Mouse (Mus musculus): ENCODE measurements around the gene Foxd2. TPM values are rescaled to one million over a fixed set of nuclear protein-coding genes. Genes with fewer than 3 reads are reported as not detected.

Gene Foxd2
- polyA plus RNA-seq, 1 experiment from 2014 or later, result 5.2 TPM

DNA sequence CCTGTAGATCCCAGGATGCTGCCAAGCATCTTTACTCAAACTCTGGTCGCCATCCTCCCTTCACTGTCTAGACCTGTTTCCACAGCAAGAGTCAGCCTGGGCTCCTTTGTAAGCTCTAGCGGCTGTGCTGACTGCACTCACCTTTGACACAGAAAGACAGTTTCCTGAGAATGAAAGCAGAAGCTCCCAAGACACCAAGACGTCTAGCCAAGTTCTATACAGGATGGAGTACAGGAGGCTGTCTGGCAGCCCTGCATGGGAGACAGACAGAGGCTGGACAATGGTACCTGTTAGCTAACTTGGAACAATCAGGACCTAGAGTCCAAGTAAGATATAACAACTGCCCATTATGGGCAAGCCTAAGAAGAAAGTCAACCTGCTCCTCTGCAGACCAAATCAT, 8.8 kb downstream of the Foxd2 start:
- no peak overlapping the region for H3K4me2 ChIP-seq (replicated peaks)
- H3K27me3 ChIP-seq, result peaks cover 96% of the 10 kb centered on the region
- no peak overlapping the region for H3K27ac ChIP-seq (replicated peaks)
- peaks cover 23% of the 10 kb centered on the region for H3K4me1 ChIP-seq
- no peak for ATAC-seq (ENCODE audit: low FRiP score, low read depth)
- WGBS, result 10% methylated on average over 3 of the region's 3 CpGs
- H3K9ac ChIP-seq (replicated peaks), result no peak overlapping the region
- no peak overlapping the region for H3K4me3 ChIP-seq
- no peaks in the 10 kb centered on the region for H3K9me3 ChIP-seq
- H3K36me3 ChIP-seq, result no peaks in the 10 kb centered on the region

DNA sequence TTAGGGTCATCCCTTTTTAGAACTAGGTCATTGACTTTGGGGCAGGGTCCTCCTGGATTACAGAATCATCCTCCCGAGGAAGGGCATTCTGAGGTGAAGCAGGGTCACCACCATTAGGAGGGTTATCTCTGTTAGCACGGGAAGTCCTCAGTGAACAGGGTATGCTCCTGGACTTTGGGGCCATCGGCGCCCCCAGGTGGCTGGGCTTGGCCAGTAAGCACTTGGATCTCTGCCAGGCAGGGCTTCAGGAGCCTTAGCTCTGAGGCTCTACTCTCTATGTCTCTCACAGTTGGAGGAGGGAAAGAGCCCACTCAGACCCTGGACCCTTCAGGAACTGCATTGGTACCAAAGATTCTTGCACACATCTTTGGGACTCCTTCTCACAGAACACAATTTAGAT, 10.8 kb downstream of the Foxd2 start:
- ATAC-seq (ENCODE audit: low FRiP score, low read depth), result no peak
- Histone ChIP-seq H3K27ac (replicated peaks) (no peak overlapping the region), H3K27me3 (peaks cover 82% of the 10 kb centered on the region), H3K4me2 (replicated peaks) (no peak overlapping the region), H3K36me3 (no peaks in the 10 kb centered on the region), H3K4me1 (peaks cover 20% of the 10 kb centered on the region), H3K9me3 (no peaks in the 10 kb centered on the region), H3K9ac (replicated peaks) (no peak overlapping the region), H3K4me3 (no peak overlapping the region)
- 15% methylated on average over 4 of the region's 4 CpGs for WGBS

DNA sequence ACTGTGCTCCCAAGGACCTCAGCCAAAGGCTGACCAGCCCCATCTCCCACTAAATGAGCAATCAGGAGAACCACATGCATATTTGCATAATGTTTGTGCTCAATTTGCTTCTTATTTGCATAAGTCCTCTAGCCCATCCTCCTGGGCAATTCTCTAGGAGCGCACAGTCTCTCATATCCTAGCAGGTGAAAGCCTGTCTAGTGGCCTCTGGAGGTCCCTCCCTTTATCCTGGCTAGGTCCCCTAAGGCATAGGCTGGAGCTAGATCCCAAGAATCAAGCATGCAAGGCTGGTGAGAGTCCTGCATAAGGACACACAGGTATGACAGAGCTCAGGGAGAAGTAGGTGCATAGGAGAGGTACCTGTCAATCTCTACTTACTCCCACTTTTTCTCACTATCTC, 26.4 kb downstream of the Foxd2 start:
- H3K36me3 ChIP-seq, result no peaks in the 10 kb centered on the region
- no peaks in the 10 kb centered on the region for H3K4me1 ChIP-seq
- no peak overlapping the region for H3K27ac ChIP-seq (replicated peaks)
- H3K27me3 ChIP-seq, result no peaks in the 10 kb centered on the region; the same call in 1 of the 2 replicates
- no peak overlapping the region for H3K4me3 ChIP-seq
- no peak overlapping the region for H3K4me2 ChIP-seq (replicated peaks)
- WGBS, result 84% methylated on average over 1 of the region's 1 CpGs
- H3K9me3 ChIP-seq, result no peaks in the 10 kb centered on the region
- no peak overlapping the region for H3K9ac ChIP-seq (replicated peaks)
- no peak for ATAC-seq (ENCODE audit: low FRiP score, low read depth)

DNA sequence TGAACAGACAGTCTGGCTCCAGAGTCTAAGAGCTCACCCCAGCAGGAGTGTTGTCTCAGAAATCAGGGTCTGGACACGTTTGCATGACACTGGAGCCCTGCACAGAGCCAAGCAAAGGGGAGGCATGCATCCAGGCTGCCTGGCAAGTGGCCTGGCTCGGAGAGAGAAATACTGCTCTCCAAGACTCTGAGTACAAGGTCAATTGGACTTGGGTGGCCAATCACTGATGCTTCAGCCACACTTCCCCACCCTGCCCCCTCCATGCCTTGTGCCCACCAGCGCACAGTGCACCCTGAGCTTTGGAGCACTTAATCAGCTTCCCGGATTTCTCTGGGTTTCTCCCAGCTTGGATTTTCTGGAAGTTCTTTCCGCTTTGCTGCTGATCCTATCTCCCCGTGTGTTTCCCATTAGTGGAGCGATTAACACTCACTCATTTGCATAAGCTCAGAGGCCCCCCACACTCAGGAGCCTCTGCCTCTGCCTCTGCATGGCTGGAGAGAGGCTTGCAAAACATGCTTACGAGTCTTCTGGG, 32.2 kb downstream of the Foxd2 start:
- Histone ChIP-seq H3K27me3 (peaks cover 6% of the 10 kb centered on the region; the same call in 1 of the 2 replicates), H3K9me3 (no peaks in the 10 kb centered on the region)

GRCm38 (mm10) chr4:114869765-114870490, 38.7 kb downstream of the Foxd2 start:
- H3K4me2 ChIP-seq (replicated peaks), result no peak overlapping the region
- no peak; the same call in 1 of the 2 replicates for ATAC-seq (ENCODE audit: low FRiP score, low read depth)
- WGBS, result 56% methylated on average over 11 of the region's 11 CpGs
- H3K9ac ChIP-seq (replicated peaks), result no peak overlapping the region
- H3K27me3 ChIP-seq, result peaks cover 9% of the 10 kb centered on the region; the same call in 1 of the 2 replicates
- no peak overlapping the region for H3K4me3 ChIP-seq
- H3K27ac ChIP-seq (replicated peaks), result no peak overlapping the region
- no peaks in the 10 kb centered on the region for H3K4me1 ChIP-seq
- H3K9me3 ChIP-seq, result no peaks in the 10 kb centered on the region
- no peaks in the 10 kb centered on the region for H3K36me3 ChIP-seq

More for the DNA sequence above, 32.2 kb downstream of the Foxd2 start:
- Histone ChIP-seq H3K9ac (replicated peaks) (no peak overlapping the region), H3K4me3 (no peak overlapping the region), H3K36me3 (no peaks in the 10 kb centered on the region), H3K4me2 (replicated peaks) (no peak overlapping the region), H3K4me1 (no peaks in the 10 kb centered on the region), H3K27ac (replicated peaks) (no peak overlapping the region)
- 10% methylated on average over 8 of the region's 8 CpGs for WGBS
- no peak for ATAC-seq (ENCODE audit: low FRiP score, low read depth)

- Histone ChIP-seq H3K9me3 (no peaks in the 10 kb centered on the region), H3K27ac (replicated peaks) (no peak overlapping the region), H3K4me3 (no peak overlapping the region), H3K36me3 (no peaks in the 10 kb centered on the region), H3K27me3 (0 out of 2 replicates have a peak, but pooled peaks cover 3% of the 10 kb centered on the region), H3K4me1 (no peaks in the 10 kb centered on the region), H3K4me2 (replicated peaks) (no peak overlapping the region), H3K9ac (replicated peaks) (no peak overlapping the region)
- no peak for ATAC-seq (ENCODE audit: low FRiP score, low read depth)
- WGBS, result 79% methylated on average over 5 of the region's 5 CpGs
These were observed 45.5 kb downstream of the Foxd2 start for GRCm38 (mm10) chr4:114863166-114863565.

DNA sequence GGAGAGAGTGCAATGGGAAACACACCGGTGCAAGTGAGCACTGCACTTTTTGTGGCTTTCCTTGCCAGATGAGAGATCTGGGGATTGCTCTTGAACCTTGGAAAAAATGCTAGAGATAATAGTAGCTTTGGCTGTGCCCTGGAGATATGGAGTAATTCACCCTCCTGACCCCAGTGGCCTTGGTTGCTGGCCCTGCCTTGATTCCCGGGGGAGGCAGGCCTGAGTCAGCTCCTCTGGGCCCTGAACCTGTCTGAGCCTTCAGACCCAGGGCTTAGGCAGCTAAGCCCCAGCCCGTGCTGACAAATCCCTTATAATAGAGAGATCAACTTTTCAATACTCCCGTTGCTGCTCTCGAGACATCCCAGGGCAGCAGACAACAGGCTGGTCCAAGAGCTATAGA, 50.2 kb downstream of the Foxd2 start:
- H3K36me3 ChIP-seq, result no peaks in the 10 kb centered on the region
- H3K9ac ChIP-seq (replicated peaks), result no peak overlapping the region
- no peaks in the 10 kb centered on the region for H3K27me3 ChIP-seq
- WGBS, result 22% methylated on average over 5 of the region's 5 CpGs
- no peak overlapping the region for H3K4me3 ChIP-seq
- no peaks in the 10 kb centered on the region for H3K9me3 ChIP-seq
- H3K4me1 ChIP-seq, result no peaks in the 10 kb centered on the region
- no peak overlapping the region for H3K4me2 ChIP-seq (replicated peaks)
- ATAC-seq (ENCODE audit: low FRiP score, low read depth), result no peak
- H3K27ac ChIP-seq (replicated peaks), result no peak overlapping the region

Other genes starting within 250 kb of the Foxd2 start
- not detected in 2 replicates for gene Gm12830, start 87.2 kb downstream of the Foxd2 start, polyA plus RNA-seq (2016; fragmentation: Nextera tagmentation; extraction: Ambion mirVana)
- 0.42 and 0.46 TPM in 2 replicates for gene Foxe3, start 17.1 kb upstream of the Foxd2 start, polyA plus RNA-seq (2016; fragmentation: Nextera tagmentation; extraction: Ambion mirVana)
- 134 and 139 TPM in 2 replicates for gene Cmpk1, start 78.4 kb upstream of the Foxd2 start, polyA plus RNA-seq (2016; fragmentation: Nextera tagmentation; extraction: Ambion mirVana)
- gene Stil, start 91.3 kb upstream of the Foxd2 start, polyA plus RNA-seq (2016; fragmentation: Nextera tagmentation; extraction: Ambion mirVana), result 15.7 and 16.4 TPM in 2 replicates
- 9.6 and 9.8 TPM in 2 replicates for gene Tal1, start 147.6 kb upstream of the Foxd2 start, polyA plus RNA-seq (2016; fragmentation: Nextera tagmentation; extraction: Ambion mirVana)
- gene Pdzk1ip1, start 179.8 kb upstream of the Foxd2 start, polyA plus RNA-seq (2016; fragmentation: Nextera tagmentation; extraction: Ambion mirVana), result 11.8 and 12.9 TPM in 2 replicates
- 1.7 and 1.8 TPM in 2 replicates for gene Cyp4x1, start 225.4 kb upstream of the Foxd2 start, polyA plus RNA-seq (2016; fragmentation: Nextera tagmentation; extraction: Ambion mirVana)